Mouse (Mus musculus) heart, postnatal 36 days (tissue): ENCODE measurements around the gene Mapt. TPM values are rescaled to one million over a fixed set of nuclear protein-coding genes. Genes with fewer than 3 reads are reported as not detected.

Experiments
- DNase-seq, 2 experiments: peaks; one replicate each; pipeline ENCODE4 v3.0.0; 2021 to 2022
- intact Hi-C: fragments of 180-260 bp; cut with DNase I; formaldehyde crosslinking; loops from one replicate; pipeline ENCODE4 v1.15.1; 2025
- total RNA-seq, 2 experiments: library from RNA; stranded (reverse); gene quantifications; 2 replicates each; pipeline ENCODE4 v1.2.3; 2021

Gene Mapt
- total RNA-seq, 2 experiments from 2014 or later, result 79.5 to 92.6 TPM

DNA sequence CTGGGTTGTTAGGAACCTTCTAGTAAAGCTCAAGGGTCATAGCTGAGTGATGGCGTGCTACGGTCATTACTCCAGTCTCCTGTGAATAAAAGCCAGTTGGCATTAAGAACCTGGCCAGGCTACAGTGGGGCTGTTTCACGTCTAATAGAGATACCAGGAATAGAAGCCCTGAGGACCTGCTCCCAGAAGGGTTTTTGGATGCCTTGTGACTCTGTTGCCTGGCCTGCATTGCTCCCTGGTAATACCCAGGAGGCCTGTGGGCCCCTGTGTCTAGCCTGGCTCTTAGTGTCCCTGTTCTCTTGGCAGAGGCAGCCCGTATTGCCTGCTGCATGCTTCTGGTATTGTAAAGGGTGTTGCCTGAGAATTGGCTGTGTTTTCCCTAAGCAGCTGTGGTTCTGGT is 75.9 kb downstream of the Mapt start:
- peak in 1 of 2 experiments; percentile 43 for DNase-seq
- intact Hi-C loops, result no loop called here

DNA sequence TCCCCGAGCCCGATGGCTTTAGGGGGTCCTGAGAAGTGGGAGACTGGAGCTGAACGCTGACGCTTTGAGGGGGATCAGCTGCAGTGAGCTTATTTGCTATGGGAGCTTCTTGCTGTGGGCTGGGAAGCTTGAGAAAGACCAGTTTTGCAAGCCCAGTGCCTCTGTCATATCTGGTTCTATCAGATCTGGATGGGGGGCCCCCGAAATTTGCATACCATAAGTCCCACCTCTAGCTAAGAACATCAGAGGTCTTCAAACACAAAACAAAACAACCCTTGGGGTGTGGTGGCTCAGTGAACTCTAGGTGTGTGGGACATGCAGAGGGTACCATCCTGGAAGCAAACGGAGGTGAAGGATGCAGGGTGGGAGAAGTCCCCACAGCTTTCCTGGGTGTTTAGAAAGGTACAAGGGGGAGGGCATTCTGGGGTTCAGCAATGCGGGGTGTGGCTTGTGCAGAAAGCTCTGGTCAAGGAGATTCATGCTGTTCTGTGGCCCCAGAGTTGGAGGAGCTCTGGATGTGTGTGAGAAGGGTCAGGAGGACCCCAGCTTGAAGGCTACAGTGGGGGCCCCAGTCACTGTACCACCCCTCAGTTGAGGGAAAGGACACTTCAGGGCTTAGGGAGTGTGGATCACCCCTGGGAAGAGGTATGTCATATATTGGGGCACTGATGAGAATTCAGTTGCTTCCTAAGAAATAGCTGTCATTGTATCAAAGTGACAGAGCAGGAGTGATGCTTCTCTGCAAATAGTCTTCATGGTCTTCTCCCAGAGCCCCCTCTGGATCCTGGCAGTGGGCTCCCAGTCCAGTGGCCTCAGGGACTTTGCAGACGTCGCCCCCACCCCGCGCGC is 78.4 kb downstream of the Mapt start:
- intact Hi-C loops, result no loop called here
- no peak for DNase-seq

DNA sequence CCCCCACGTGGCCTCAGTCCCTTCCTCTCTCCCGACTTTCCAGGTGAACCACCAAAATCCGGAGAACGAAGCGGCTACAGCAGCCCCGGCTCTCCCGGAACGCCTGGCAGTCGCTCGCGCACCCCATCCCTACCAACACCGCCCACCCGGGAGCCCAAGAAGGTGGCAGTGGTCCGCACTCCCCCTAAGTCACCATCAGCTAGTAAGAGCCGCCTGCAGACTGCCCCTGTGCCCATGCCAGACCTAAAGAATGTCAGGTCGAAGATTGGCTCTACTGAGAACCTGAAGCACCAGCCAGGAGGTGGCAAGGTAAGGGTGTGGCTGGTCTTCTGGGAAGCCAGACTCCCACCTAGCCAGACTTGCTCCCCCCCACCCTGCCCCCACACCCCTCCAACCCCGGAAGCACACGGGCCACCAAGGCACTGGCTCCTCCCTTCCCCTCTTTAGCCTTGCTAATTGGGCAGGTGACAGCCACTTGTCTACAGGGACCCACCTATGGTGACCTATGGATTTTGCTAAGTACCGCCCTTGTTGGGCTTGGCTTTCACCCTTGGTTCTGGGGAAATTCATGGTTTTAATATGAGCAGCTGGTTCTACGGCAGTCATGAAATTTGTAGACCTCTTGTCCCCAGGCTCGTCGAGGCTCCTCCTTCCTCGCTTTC is 79.2 kb downstream of the Mapt start:
- intact Hi-C loops, result no loop called here
- DNase-seq, result no peak

DNA sequence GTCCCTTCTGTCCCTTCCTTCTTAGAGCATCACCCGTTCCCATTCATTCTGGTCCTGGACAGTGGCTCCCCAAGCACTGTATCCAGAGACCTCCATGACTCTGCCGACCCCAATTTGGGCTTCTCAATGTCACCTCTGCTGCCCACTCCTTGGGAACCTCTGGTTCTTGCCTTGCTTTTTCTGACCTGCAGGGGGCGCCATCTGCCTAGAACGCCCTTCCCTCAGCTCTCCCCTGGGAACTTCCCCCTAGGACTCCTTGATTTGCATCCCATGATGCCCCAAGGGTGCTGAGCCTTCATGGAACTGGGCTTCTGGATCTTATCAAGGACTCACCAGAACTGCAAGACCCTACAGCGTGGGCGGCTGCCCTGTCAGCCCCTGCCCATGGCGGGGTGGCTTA is 80.5 kb downstream of the Mapt start:
- DNase-seq, result no peak
- intact Hi-C loops, result no loop called here

DNA sequence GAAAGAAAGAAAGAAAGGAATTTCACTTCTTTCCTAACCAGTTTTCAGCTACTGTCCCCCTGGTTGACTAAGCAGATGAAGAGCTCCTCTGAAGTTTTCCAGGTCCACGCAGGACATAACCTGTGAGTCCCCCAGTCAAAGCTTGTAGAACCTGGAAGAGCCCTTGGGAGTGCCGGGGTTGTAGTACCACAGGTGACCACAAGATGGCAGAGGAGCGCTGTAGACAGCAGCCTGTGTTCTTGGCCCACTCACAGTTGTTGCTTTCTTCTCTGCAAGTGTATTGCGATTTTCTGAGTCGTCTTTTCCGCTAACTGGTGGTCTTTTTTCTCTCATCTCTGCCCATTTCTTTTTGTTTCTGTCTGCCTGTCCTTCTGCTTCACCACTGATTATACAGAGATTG is 84.5 kb downstream of the Mapt start:
- DNase-seq, result peak; percentile 82 to 88
- intact Hi-C loops, result loop anchor here (1.0 to 5.0 kb wide), 3 partner anchors 127 to 192 kb away; no protein-coding TSS in a partner anchor

DNA sequence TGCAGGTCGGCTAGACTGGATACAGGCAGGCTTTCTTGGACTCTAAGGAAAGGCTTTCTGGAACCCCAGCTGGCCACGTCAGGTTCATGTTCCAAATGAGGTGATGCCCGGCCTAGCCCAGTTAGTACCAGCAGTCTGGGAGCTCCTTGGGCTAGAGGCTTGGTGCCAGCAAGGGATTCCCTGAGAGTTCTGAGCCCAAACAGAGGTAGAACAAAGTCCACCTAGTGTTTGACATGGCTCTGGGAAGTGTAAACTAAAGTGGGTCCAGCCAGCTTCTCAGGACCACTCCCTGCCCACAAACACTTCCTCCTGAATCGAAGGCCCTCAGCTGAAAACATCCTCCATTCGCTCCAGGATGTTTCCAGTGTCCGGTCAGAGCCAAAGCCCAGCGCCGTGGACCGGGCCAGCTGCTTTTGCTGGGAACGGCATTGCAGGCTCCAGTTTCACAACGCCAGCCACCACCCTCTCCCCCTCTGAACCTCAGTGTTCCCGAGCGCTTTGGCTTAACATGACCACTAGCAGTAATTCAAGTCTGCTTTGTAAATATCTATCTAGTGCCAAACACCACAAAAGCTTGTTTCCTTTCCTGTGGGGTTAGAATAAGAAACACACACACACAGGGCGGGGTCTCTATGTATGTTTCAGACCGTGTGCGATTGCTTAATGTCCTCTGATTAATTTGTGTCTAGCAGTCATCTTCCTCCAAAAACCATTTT is 85.7 kb downstream of the Mapt start:
- intact Hi-C loops, result loop anchor here (5.0 kb wide), 2 partner anchors 125 to 190 kb away; no protein-coding TSS in a partner anchor
- DNase-seq, result peak; percentile 48 to 62

DNA sequence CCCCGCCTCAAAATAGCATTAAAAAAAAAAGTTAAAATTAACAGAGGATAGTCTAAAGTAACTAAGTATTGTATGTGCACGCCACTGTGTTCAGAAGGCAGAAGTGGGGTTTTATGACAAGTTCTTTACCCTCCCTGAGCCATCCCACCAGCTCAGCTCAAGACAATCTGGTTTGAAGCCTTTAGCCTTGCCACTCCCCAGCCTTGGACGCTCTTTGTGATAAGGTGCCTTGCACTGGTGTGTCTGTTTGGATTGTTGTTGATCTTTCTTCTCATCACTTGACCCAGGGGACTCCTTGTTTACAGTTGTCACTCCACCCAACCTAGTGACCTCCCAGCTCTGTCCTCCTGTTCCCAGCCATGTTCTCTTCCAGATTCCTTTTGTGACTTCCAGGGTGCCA is 86.4 kb downstream of the Mapt start:
- DNase-seq, result no peak
- intact Hi-C loops, result loop anchor here (5.0 kb wide), 2 partner anchors 125 to 190 kb away; no protein-coding TSS in a partner anchor

DNA sequence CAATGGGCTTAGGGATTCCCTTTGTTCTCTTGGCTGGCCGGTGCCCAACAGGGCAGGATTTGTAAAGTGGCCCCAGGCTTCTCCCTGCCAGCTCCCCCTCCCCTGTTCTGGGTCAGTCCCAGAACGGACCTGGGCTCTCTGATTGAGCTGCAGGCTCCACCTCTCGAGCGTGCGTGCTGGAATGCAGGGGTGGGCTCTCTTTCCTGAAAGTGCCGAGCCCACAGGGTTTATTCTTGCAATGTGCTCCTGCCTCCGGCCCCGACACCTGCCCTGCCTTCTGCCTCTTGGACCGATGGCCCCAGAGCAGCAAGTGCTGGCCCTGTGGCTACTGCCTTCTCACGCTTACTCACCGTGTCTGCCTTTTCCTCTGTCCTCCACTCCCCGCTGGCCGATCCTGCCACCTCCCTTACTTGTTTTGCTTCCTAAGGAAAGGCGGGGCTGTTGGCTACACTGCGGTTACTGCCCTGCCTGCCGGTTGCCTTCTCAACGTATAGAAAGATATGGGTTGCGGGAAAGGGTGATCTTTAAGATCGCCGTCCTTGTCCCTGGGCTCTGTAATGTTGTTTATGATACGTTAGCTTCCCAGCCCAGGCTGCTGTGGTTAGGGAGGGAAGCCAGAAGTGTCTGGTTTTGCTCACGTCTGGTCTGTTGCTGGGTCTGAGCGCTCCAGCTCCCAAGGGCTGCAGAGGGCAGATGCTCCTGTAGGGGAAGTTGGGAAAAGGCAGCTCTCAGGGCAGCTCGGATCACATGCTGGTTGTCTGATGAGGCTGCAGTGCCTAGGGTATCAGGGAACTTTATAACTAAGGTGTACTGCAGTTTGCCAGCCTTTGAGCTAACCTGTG is 88.0 kb downstream of the Mapt start:
- peak; percentile 40 to 51 for DNase-seq
- intact Hi-C loops, result loop anchor here (5.0 kb wide), 2 partner anchors 123 to 188 kb away; no protein-coding TSS in a partner anchor

DNA sequence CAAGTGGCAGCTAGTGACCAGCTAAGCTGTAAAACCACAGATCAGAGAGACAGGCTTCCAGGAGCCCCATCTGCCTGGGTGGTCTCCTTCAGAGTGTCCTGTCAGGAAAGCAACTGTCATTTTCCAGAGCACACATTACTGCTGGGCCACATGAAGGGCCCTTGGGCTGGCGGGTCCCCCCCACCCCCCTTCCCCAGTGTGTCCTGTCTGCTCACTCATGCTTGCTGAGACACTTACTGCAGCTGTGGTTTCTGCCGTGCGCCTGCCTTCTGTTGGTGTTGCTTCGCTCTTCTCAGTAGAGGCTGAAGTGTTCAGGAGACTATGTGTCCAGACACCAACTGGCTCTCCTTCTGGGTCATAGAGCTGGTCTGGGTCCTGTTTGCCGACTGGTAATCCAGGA is 89.3 kb downstream of the Mapt start:
- no peak for DNase-seq
- intact Hi-C loops, result no loop called here

DNA sequence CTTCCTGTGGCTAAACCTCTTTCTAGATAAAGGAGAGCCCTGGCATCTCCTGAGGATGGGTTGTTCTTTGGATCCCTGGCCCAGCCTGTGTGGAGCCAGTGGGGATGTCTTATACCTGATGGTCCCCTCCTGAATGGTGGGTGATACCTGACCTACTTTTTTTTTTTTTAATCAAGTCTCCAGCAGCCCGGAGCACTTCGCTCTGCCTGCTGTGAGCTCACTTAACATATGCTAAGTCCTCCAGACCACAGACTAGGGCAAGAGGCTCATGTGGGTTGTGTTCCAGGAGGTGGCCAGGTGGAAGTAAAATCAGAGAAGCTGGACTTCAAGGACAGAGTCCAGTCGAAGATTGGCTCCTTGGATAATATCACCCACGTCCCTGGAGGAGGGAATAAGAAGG is 91.0 kb downstream of the Mapt start:
- intact Hi-C loops, result no loop called here
- no peak for DNase-seq

DNA sequence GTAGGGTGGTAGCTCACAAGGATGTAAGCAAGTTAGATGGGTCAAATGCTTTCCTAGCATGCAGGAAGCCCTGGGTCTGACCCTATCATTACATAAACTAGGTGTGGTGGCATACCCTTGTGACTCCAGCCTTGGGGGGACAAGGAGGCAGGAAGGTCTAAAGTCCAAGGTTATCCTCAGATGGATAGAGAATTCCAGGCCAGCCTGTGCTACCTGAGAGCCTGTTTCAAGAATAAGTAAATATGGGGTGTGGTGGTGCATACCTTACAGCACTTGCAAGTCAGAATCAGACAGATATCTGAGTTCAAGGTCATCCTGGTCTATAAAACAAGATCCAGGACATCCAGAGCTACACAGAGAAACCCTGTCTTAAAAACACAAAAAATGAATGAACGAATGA is 96.3 kb downstream of the Mapt start:
- intact Hi-C loops, result no loop called here
- DNase-seq, result no peak

DNA sequence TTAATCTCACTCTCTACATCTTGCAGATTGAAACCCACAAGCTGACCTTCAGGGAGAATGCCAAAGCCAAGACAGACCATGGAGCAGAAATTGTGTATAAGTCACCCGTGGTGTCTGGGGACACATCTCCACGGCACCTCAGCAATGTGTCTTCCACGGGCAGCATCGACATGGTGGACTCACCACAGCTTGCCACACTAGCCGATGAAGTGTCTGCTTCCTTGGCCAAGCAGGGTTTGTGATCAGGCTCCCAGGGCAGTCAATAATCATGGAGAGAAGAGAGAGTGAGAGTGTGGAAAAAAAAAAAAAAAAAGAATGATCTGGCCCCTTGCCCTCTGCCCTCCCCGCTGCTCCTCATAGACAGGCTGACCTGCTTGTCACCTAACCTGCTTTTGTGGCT is 96.8 kb downstream of the Mapt start:
- DNase-seq, result no peak

DNA sequence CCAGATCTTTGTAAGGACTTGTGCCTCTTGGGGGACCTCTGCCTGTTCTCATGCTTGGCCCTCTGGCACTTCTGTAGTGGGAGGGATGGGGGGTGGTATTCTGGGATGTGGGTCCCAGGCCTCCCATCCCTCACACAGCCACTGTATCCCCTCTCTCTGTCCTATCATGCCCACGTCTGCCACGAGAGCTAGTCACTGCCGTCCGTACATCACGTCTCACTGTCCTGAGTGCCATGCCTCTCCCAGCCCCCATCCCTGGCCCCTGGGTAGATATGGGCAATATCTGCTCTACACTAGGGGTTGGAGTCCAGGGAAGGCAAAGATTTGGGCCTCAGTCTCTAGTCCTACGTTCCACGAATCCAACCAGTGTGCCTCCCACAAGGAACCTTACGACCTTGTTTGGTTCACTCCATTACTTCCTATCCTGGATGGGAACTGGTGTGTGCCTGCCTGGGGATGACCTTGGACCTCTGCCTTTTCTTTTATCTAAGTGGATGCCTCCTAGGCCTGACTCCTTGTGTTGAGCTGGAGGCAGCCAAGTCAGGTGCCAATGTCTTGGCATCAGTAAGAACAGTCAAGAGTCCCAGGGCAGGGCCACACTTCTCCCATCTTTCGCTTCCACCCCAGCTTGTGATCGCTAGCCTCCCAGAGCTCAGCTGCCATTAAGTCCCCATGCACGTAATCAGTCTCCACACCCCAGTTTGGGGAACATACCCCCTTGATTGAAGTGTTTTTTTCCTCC is 98.2 kb downstream of the Mapt start:
- no peak for DNase-seq
- intact Hi-C loops, result no loop called here

More for the DNA sequence above, 96.8 kb downstream of the Mapt start:
- intact Hi-C loops, result no loop called here

DNA sequence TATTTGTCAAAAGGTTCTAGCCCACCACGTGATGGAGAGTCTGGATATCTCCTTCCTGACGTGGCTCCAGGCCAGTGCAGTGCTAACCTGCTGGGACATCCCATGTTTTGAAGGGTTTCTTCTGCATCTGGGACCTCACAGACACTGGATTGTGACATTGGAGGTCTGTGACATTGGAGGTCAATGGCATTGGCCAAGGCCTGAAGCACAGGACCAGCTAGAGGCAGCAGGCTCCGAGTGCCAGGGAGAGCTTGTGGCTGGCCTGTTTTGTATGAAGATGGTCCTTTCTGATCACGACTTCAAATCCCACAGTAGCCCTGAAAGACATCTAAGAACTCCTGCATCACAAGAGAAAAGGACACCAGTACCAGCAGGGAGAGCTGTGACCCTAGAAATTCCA is 99.0 kb downstream of the Mapt start:
- DNase-seq, result no peak
- intact Hi-C loops, result no loop called here

DNA sequence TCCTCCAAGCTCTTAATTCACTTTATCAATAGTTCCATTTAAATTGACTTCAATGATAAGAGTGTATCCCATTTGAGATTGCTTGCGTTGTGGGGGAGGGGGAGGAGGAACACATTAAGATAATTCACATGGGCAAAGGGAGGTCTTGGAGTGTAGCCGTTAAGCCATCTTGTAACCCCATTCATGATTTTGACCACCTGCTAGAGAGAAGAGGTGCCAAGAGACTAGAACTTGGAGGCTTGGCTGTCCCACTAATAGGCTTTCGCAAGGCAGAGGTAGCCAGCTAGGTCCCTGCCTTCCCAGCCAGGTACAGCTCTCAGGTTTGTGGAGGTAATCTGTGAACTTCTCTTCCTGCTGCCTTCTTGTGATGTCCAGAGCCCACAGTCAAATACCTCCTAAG is 100.0 kb downstream of the Mapt start:
- no peak for DNase-seq
- intact Hi-C loops, result no loop called here

DNA sequence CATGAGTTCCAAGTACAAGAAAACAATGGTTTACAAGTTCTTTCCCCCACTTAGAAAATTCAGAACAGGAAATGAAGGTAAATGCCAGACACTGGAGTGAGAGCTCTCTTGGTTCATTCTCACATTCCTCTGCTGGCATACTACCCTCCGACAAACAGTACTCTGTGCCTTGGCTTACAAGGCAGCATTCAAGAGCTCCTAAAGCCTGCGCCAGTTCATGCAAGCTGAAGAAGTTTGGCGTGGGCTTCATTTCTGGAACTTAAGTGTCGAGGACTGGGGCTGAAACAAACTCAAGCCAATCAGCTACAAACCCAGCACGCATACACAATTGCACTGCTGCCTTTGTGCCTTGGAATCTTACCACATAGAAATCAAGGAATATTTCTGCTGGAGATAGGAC is 100.9 kb downstream of the Mapt start:
- intact Hi-C loops, result no loop called here
- no peak for DNase-seq

DNA sequence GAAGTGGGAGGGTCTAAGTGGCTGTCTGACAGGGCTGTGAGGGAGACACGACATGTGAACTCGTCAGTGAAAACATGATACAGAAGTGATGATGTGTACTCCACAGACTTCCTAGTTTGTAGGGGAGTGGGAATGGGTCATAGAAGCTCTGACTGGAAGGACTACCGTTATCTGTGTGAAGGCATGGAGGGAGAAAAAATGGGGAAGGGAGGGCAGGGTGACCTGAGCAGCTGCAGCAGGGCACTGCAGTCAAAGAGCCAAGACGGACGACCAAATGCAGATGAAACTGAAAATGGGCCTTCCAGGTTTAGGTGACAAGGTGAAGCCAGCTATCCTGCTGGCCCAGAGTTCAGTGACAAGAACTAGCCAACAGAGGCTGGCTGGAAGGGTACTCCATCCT is 102.9 kb downstream of the Mapt start:
- intact Hi-C loops, result no loop called here

DNA sequence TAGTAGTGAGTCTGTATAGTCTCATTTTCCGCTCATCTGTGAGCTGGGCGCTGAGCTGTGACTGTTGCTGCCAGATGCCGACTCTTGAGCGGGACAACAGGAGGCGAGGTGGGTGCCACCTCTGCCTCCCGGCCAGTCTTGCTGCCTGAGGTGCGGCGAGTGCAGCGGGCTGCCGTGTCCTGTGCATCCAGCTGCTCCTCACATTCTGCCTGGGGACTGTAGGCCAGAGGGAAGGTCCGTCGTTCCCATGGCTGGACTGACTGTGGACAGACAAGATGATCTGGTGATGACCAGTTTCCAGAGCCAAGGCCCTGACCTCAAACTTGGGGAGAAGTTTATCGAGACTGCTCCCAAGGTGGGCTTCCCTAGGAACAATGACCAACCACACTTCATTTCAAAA is 103.8 kb downstream of the Mapt start:
- DNase-seq, result no peak
- intact Hi-C loops, result no loop called here

More for the DNA sequence above, 102.9 kb downstream of the Mapt start:
- no peak for DNase-seq

DNA sequence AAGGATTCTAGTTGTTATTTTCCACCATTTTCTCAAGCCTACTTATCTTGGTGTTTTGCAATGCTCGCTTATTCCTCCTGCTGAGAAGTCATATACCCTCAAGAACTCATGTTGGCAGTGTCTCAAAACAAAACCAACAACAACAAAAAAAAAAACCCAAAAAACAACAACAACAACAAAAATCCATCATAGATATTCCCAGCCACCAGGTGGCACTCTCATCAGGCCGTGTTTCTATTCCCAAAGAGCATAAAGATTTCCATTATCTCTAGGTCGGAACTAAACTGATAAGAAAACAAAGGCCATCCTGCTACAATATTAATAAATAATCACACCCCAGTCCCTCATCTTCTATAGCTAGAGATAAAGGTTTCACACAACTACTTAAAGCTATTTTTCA is 115.7 kb downstream of the Mapt start:
- intact Hi-C loops, result loop anchor here (1.0 to 2.0 kb wide), 2 partner anchors 94 to 114 kb away; no protein-coding TSS in a partner anchor
- peak in 1 of 2 experiments; percentile 28 for DNase-seq

DNA sequence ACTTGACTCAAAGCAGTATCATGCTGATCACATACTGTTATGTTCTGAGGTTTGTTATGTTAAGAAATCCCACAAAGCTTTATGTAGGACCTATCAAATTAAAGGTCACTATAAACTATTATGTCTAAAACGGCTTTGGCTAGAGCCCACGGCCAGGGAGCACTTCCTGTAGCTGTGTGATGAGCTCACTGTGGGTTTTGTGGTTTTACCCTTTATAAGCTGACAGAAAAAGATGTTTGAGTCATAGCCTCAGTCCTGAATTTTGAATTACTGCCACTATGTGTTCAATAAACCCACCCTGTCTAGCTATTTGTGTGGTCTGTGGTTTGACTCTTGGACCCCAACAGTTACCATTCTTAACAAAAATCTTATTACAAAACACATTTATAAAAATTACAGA is 130.6 kb downstream of the Mapt start:
- intact Hi-C loops, result no loop called here

More for the DNA sequence above, 130.6 kb downstream of the Mapt start:
- no peak for DNase-seq
